Mouse (Mus musculus): ENCODE results near the gene Mrvi1. TPM values are rescaled to one million over a fixed set of nuclear protein-coding genes. Genes with fewer than 3 reads are reported as not detected.

The Mrvi1 gene
- total and polyA plus RNA-seq, 3 experiments, result 0.11 TPM; not detected in 2

GRCm38 (mm10) chr7:110965387-110965786, 16.9 kb downstream of the Mrvi1 start:
- no peak overlapping the region for H3K4me3 ChIP-seq (replicated peaks in 1 of 3; ENCODE audit: low read depth in 2 of 3, low read length in 2 of 3, poor library complexity in 1 of 3)
- in situ Hi-C loops (cut with MboI; ENCODE audit: low pct_ligation_motif_present, low pct_unique_long_range_greater_than_20kb, low sequenced_read_pairs) (no loop called here), dilution Hi-C loops (cut with MboI; ENCODE audit: extremely low pct_ligation_motif_present, extremely low pct_unique_long_range_greater_than_20kb, low sequenced_read_pairs) (no loop called here)
- H3K27ac ChIP-seq (ENCODE audit: insufficient read depth, low read depth), result no peak overlapping the region
- no peaks in the 10 kb centered on the region for H3K27me3 ChIP-seq (replicated peaks)
- peaks cover 2 to 5% of the 10 kb centered on the region in 2 experiments; a peak in 2 of 4 replicates for H3K4me1 ChIP-seq (ENCODE audit: control insufficient read depth in 1 of 2, insufficient read depth in 2 of 2)
- no peak overlapping the region for H3K9ac ChIP-seq (ENCODE audit: insufficient read depth, low read depth)
- H3K36me3 ChIP-seq (replicated peaks in 1 of 2; ENCODE audit: control insufficient read depth in 1 of 2, insufficient read depth in 1 of 2, low read length in 1 of 2), result no peaks in the 10 kb centered on the region
- no peaks in the 10 kb centered on the region for H3K9me3 ChIP-seq (replicated peaks; ENCODE audit: low read length)
- TF ChIP-seq MAX (IDR thresholded peaks at IDR 0.05; ENCODE audit: low read length) (no peak), ZMIZ1 (IDR thresholded peaks at IDR 0.05; ENCODE audit: low read depth, low read length) (no peak), GABPA (IDR thresholded peaks at IDR 0.05; ENCODE audit: insufficient replicate concordance, low read depth, low read length) (no peak), JUND (conservative IDR thresholded peaks at IDR 0.05; ENCODE audit: low read depth, low read length) (no peak), MAFK (IDR thresholded peaks at IDR 0.05; ENCODE audit: insufficient replicate concordance, low read length) (no peak), MXI1 (IDR thresholded peaks at IDR 0.05; ENCODE audit: low read depth, low read length) (no peak), SMC3 (IDR thresholded peaks at IDR 0.05; ENCODE audit: low read depth, low read length) (no peak), BHLHE40 (IDR thresholded peaks at IDR 0.05; ENCODE audit: low read depth, low read length) (no peak), ETS1 (conservative IDR thresholded peaks at IDR 0.05; ENCODE audit: low read depth, low read length) (no peak)
- no peaks in the 10 kb centered on the region for H3K79me2 ChIP-seq (replicated peaks; ENCODE audit: control insufficient read depth, extremely low read depth, insufficient read depth, poor library complexity, severe bottlenecking)
- no peak overlapping the region for H3K4me2 ChIP-seq (ENCODE audit: insufficient read depth, low read depth, poor library complexity, severe bottlenecking)
- no peak for DNase-seq (ENCODE audit: extremely low read depth)

GRCm38 (mm10) chr7:110963655-110963997, 18.6 kb downstream of the Mrvi1 start:
- Histone ChIP-seq H3K4me2 (ENCODE audit: insufficient read depth, low read depth, poor library complexity, severe bottlenecking) (no peak overlapping the region), H3K79me2 (replicated peaks; ENCODE audit: control insufficient read depth, extremely low read depth, insufficient read depth, poor library complexity, severe bottlenecking) (no peaks in the 10 kb centered on the region), H3K36me3 (replicated peaks in 1 of 2; ENCODE audit: control insufficient read depth in 1 of 2, insufficient read depth in 1 of 2, low read length in 1 of 2) (no peaks in the 10 kb centered on the region), H3K4me3 (replicated peaks in 1 of 3; ENCODE audit: low read depth in 2 of 3, low read length in 2 of 3, poor library complexity in 1 of 3) (no peak overlapping the region), H3K9ac (ENCODE audit: insufficient read depth, low read depth) (no peak overlapping the region), H3K9me3 (replicated peaks; ENCODE audit: low read length) (no peaks in the 10 kb centered on the region), H3K27ac (ENCODE audit: insufficient read depth, low read depth) (no peak overlapping the region), H3K27me3 (replicated peaks) (no peaks in the 10 kb centered on the region), H3K4me1 (ENCODE audit: control insufficient read depth in 1 of 2, insufficient read depth in 2 of 2) (peaks cover 2 to 5% of the 10 kb centered on the region in 2 experiments; a peak in 2 of 4 replicates)
- dilution Hi-C loops (cut with MboI; ENCODE audit: extremely low pct_ligation_motif_present, extremely low pct_unique_long_range_greater_than_20kb, low sequenced_read_pairs), result no loop called here
- in situ Hi-C loops (cut with MboI; ENCODE audit: low pct_ligation_motif_present, low pct_unique_long_range_greater_than_20kb, low sequenced_read_pairs), result no loop called here
- DNase-seq (ENCODE audit: extremely low read depth), result no peak
- TF ChIP-seq CHD1 (IDR thresholded peaks at IDR 0.05; ENCODE audit: low read depth, low read length) (no peak), PAX5 (IDR thresholded peaks at IDR 0.05; ENCODE audit: low read length) (no peak), ELF1 (IDR thresholded peaks at IDR 0.05; ENCODE audit: low read depth, low read length) (no peak)

GRCm38 (mm10) chr7:110962943-110963654, 19.2 kb downstream of the Mrvi1 start:
- dilution Hi-C loops (cut with MboI; ENCODE audit: extremely low pct_ligation_motif_present, extremely low pct_unique_long_range_greater_than_20kb, low sequenced_read_pairs) (no loop called here), in situ Hi-C loops (cut with MboI; ENCODE audit: low pct_ligation_motif_present, low pct_unique_long_range_greater_than_20kb, low sequenced_read_pairs) (no loop called here)
- Histone ChIP-seq H3K27me3 (replicated peaks) (no peaks in the 10 kb centered on the region), H3K9me3 (replicated peaks; ENCODE audit: low read length) (no peaks in the 10 kb centered on the region), H3K9ac (ENCODE audit: insufficient read depth, low read depth) (no peak overlapping the region), H3K36me3 (replicated peaks in 1 of 2; ENCODE audit: control insufficient read depth in 1 of 2, insufficient read depth in 1 of 2, low read length in 1 of 2) (no peaks in the 10 kb centered on the region), H3K27ac (ENCODE audit: insufficient read depth, low read depth) (no peak overlapping the region), H3K4me3 (replicated peaks in 1 of 3; ENCODE audit: low read depth in 2 of 3, low read length in 2 of 3, poor library complexity in 1 of 3) (no peak overlapping the region), H3K4me2 (ENCODE audit: insufficient read depth, low read depth, poor library complexity, severe bottlenecking) (no peak overlapping the region), H3K4me1 (ENCODE audit: control insufficient read depth in 1 of 2, insufficient read depth in 2 of 2) (peaks cover 2 to 5% of the 10 kb centered on the region in 2 experiments; a peak in 2 of 4 replicates), H3K79me2 (replicated peaks; ENCODE audit: control insufficient read depth, extremely low read depth, insufficient read depth, poor library complexity, severe bottlenecking) (no peaks in the 10 kb centered on the region)
- TF ChIP-seq CHD1 (IDR thresholded peaks at IDR 0.05; ENCODE audit: low read depth, low read length), result no peak
- TF ChIP-seq SMC3 (IDR thresholded peaks at IDR 0.05; ENCODE audit: low read depth, low read length), result no peak
- no peak for TF ChIP-seq MXI1 (IDR thresholded peaks at IDR 0.05; ENCODE audit: low read depth, low read length)
- no peak for TF ChIP-seq ZNF384 (IDR thresholded peaks at IDR 0.05; ENCODE audit: low read depth, low read length)
- TF ChIP-seq MAZ (IDR thresholded peaks at IDR 0.05; ENCODE audit: low read depth, low read length), result no peak
- TF ChIP-seq SIN3A (IDR thresholded peaks at IDR 0.05; ENCODE audit: low read length), result no peak
- TF ChIP-seq ETS1 (conservative IDR thresholded peaks at IDR 0.05; ENCODE audit: low read depth, low read length), result no peak
- no peak for TF ChIP-seq HCFC1 (IDR thresholded peaks at IDR 0.05; ENCODE audit: low read depth, low read length)
- no peak for TF ChIP-seq TBP (conservative IDR thresholded peaks at IDR 0.05; ENCODE audit: low read depth, low read length)
- TF ChIP-seq ZMIZ1 (IDR thresholded peaks at IDR 0.05; ENCODE audit: low read depth, low read length), result no peak
- no peak for TF ChIP-seq RCOR1 (conservative IDR thresholded peaks at IDR 0.05; ENCODE audit: low read depth, low read length)
- TF ChIP-seq GABPA (IDR thresholded peaks at IDR 0.05; ENCODE audit: insufficient replicate concordance, low read depth, low read length), result no peak
- no peak for TF ChIP-seq KAT2A (IDR thresholded peaks at IDR 0.05; ENCODE audit: insufficient replicate concordance, low read length)
- TF ChIP-seq MAX (IDR thresholded peaks at IDR 0.05; ENCODE audit: low read length), result no peak
- DNase-seq (ENCODE audit: extremely low read depth), result no peak

All from CH12.LX (cell line).